Mouse (Mus musculus): ENCODE data around the gene Ubl5. TPM values are rescaled to one million over a fixed set of nuclear protein-coding genes. Genes with fewer than 3 reads are reported as not detected.

The Ubl5 gene
- polyA plus RNA-seq (2012; rRNA removed) = 56.8 and 128 TPM in 2 replicates

GRCm38 (mm10) chr9:20642101-20642895, at the start of gene Ubl5:
TSS of gene Ubl5 (plus strand) at chr9:20642878.

DNA sequence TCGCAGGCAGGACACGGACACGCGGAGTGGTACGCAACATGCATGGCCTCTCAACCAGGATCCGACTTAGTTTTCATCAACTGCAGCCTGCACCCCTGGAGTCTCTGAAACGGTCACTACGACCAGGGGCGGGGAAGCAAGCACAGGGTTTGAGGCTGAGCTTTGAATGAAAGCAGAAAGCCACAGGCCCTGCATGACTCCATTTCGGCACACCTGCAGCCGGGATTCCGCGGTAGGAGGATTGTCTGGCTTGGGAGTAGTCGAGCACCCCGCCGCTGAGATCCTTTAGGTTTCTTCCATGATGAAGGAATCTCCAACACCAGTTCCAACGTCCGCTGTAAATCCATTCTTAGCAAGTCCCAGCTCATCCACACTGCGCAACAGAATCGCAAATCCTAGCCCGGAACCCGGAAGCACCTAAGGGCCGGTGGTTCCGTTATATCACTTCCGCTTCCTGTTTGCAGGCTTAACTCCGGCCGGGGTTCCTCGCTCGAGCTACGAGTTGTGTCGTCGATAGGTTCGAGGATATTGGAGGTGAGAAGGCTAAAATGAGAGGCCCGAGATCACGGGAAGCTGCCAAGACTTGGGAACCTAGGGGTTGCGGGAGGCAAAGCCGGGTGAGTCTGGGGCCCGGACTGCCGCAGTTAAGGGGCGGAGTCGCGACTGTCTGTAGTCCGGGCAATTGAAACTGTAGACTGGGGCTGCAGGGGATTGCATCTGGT, 1.8 kb downstream of the Ubl5 start, which contains the start of gene Fbxl12:
Fbxl12 (minus strand) TSS at position 408 of the 722 bp plus-strand sequence.

GRCm38 (mm10) chr9:20651602-20652259, 9.1 kb downstream of the Ubl5 start, which contains the start of gene Pin1:
TSS of gene Pin1 (plus strand) at chr9:20652095.

Other genes starting within 250 kb of the Ubl5 start
- gene Zfp26, start 182.7 kb upstream of the Ubl5 start, polyA plus RNA-seq (2012; rRNA removed) = 1.5 and 1.9 TPM in 2 replicates
- 4.5 and 4.6 TPM in 2 replicates for gene Zfp426, start 150.1 kb upstream of the Ubl5 start, polyA plus RNA-seq (2012; rRNA removed)
- gene Zfp266, start 121.5 kb upstream of the Ubl5 start, polyA plus RNA-seq (2012; rRNA removed) = 4.2 and 4.7 TPM in 2 replicates
- 2.4 and 3.1 TPM in 2 replicates for gene Zfp846, start 61.6 kb upstream of the Ubl5 start, polyA plus RNA-seq (2012; rRNA removed)
- gene Fbxl12, start 1.9 kb downstream of the Ubl5 start, polyA plus RNA-seq (2012; rRNA removed) = 57.1 and 59.6 TPM in 2 replicates
- gene Pin1, start 9.2 kb downstream of the Ubl5 start, polyA plus RNA-seq (2012; rRNA removed) = 34.2 and 37.1 TPM in 2 replicates
- 23.7 and 27.4 TPM in 2 replicates for gene Olfm2, start 103.5 kb downstream of the Ubl5 start, polyA plus RNA-seq (2012; rRNA removed)
- 12.6 and 13.4 TPM in 2 replicates for gene Col5a3, start 172.2 kb downstream of the Ubl5 start, polyA plus RNA-seq (2012; rRNA removed)
- not detected in 2 replicates for gene Rdh8, start 175.6 kb downstream of the Ubl5 start, polyA plus RNA-seq (2012; rRNA removed)
- gene A230050P20Rik, start 225.8 kb downstream of the Ubl5 start, polyA plus RNA-seq (2012; rRNA removed) = 143 and 180 TPM in 2 replicates
- gene Angptl6, start 236.8 kb downstream of the Ubl5 start, polyA plus RNA-seq (2012; rRNA removed) = 7.6 and 8.4 TPM in 2 replicates
- 139 and 230 TPM in 2 replicates for gene Ppan, start 245.3 kb downstream of the Ubl5 start, polyA plus RNA-seq (2012; rRNA removed)